Mouse (Mus musculus): ENCODE results near the gene Zdhhc3.

- TF ChIP-seq CTCF (IDR thresholded peaks at IDR 0.05; ENCODE audit: low read depth, low read length) (no peak), POLR2A (IDR thresholded peaks at IDR 0.05; ENCODE audit: insufficient read depth, low read length) (no peak), EP300 (IDR thresholded peaks at IDR 0.05; ENCODE audit: insufficient read depth, low read depth, low read length) (no peak)
Observed at GRCm38 (mm10) chr9:123127663-123128062, 14.7 kb upstream of the Zdhhc3 start.
